In the genomic region with DNA sequence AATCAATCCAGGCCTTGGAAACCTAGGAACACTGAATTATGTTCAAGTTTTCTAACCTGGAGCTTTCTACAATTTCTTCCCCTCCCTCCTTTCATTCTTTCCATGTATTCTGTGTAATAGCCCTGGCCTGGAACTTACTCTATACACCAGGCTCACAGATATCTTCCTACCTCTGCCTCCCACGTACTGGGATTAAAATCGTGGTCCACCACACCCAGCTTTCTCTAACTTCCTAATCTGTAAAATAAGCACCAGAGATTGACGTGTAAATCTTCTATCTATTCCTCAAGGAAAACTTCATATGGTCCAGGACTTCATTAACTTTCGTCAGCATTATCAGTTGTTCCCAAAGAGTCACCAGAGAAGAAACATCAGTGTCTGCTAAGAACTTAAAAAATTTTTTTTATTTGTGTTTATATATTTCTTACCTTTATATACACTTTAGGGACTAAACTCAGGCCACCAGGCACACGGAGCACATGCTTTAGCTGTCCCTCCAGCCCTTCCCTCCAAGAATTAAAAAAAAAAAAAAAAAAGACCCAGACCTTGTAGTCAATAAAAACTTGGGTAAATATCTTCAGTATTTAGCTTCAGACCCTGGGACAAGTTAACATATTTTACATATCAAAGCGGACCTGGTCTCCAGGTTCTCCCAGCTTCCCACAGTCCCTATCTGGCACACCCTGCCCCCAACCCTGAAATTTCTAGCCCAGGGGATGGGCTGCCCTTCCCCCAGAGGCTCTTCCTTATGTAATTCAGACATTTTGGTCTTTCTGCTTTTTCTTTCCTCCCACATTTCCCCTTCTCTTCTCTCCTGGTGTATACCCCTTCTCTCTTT, we compare ENCODE assay signal across 8 mouse cellular contexts. TPM values are rescaled to one million over a fixed set of nuclear protein-coding genes. Genes with fewer than 3 reads are reported as not detected.
DNase-seq lines count a peak whose midpoint lies in the region; ATAC-seq and TF ChIP-seq lines count a peak whose summit lies in the region.

No protein-coding gene starts in this region.

- H3K36me3 ChIP-seq in hindbrain, embryonic 15.5 days: no peaks in the 10 kb centered on the region
- no peaks in the 10 kb centered on the region for H3K36me3 ChIP-seq in midbrain, embryonic 15.5 days (replicated peaks)

- no peak for DNase-seq in lung, adult 2 months
- no peak for DNase-seq in lung, postnatal 4 days
- DNase-seq in natural killer cell, adult 2 months (ENCODE audit: low spot score in 2 of 2): no peak
- DNase-seq in spleen, adult 18-20 months: no peak
- DNase-seq in left cerebral cortex, postnatal 36 days (ENCODE audit: low spot score in 2 of 2): no peak

- H3K27me3 ChIP-seq in hindbrain, embryonic 15.5 days: no peaks in the 10 kb centered on the region
- no peaks in the 10 kb centered on the region for H3K27me3 ChIP-seq in midbrain, embryonic 15.5 days (replicated peaks)

- no peak for ATAC-seq in hindbrain, embryonic 15.5 days (ENCODE audit: low FRiP score, low read depth)
- ATAC-seq in midbrain, embryonic 15.5 days (replicated peaks): no peak

- 0 out of 2 replicates have a peak overlapping the region, but pooled peaks have one; percentile 9 for H3K27ac ChIP-seq in cortical plate, adult 2 months (ENCODE audit: insufficient read depth, low read length)
- H3K27ac ChIP-seq in hindbrain, embryonic 15.5 days (replicated peaks): peak overlapping the region; percentile 80
- peak overlapping the region; percentile 81 for H3K27ac ChIP-seq in midbrain, embryonic 15.5 days

- TF ChIP-seq CTCF in lung, adult 2 months (IDR thresholded peaks at IDR 0.05; ENCODE audit: insufficient read depth, low read length): no peak
- no peak for TF ChIP-seq CTCF in cortical plate, adult 2 months (IDR thresholded peaks at IDR 0.05; ENCODE audit: extremely low read depth, insufficient read depth, low read length)

- H3K4me3 ChIP-seq in lung, adult 2 months (replicated peaks; ENCODE audit: extremely low read depth, low read depth, low read length): peak overlapping the region; percentile 73
- H3K4me3 ChIP-seq in cortical plate, adult 2 months (ENCODE audit: insufficient read depth, low read length): peak overlapping the region; percentile 50; the same call in 1 of the 2 replicates
- peak overlapping the region; percentile 53 for H3K4me3 ChIP-seq in hindbrain, embryonic 15.5 days
- H3K4me3 ChIP-seq in midbrain, embryonic 15.5 days: peak overlapping the region; percentile 48

- 21% methylated on average over 6 of the region's 6 CpGs for WGBS in lung, adult 2 months
- WGBS in hindbrain, embryonic 15.5 days: 8% methylated on average over 6 of the region's 6 CpGs
- WGBS in midbrain, embryonic 15.5 days: 5% methylated on average over 6 of the region's 6 CpGs

- peaks cover 2% of the 10 kb centered on the region; the same call in 1 of the 2 replicates for H3K4me1 ChIP-seq in lung, adult 2 months (ENCODE audit: control insufficient read depth, insufficient read depth, low read length)
- no peaks in the 10 kb centered on the region; the same call in 1 of the 2 replicates for H3K4me1 ChIP-seq in cortical plate, adult 2 months (ENCODE audit: control insufficient read depth, insufficient read depth, low read length)
- H3K4me1 ChIP-seq in hindbrain, embryonic 15.5 days (replicated peaks): peaks cover 38% of the 10 kb centered on the region
- peaks cover 42% of the 10 kb centered on the region for H3K4me1 ChIP-seq in midbrain, embryonic 15.5 days

- peak overlapping the region; percentile 81 for H3K4me2 ChIP-seq in hindbrain, embryonic 15.5 days
- H3K4me2 ChIP-seq in midbrain, embryonic 15.5 days: peak overlapping the region; percentile 85

- no peak for TF ChIP-seq POLR2A in lung, adult 2 months (IDR thresholded peaks at IDR 0.05; ENCODE audit: borderline replicate concordance, extremely low read depth, low read depth, low read length)
- TF ChIP-seq POLR2A in cortical plate, adult 2 months (IDR thresholded peaks at IDR 0.05; ENCODE audit: extremely low read depth, insufficient read depth, low read length): no peak

- H3K9ac ChIP-seq in hindbrain, embryonic 15.5 days: peak overlapping the region; percentile 48
- peak overlapping the region; percentile 53 for H3K9ac ChIP-seq in midbrain, embryonic 15.5 days

- no peaks in the 10 kb centered on the region for H3K9me3 ChIP-seq in hindbrain, embryonic 15.5 days
- H3K9me3 ChIP-seq in midbrain, embryonic 15.5 days: no peaks in the 10 kb centered on the region

- intact Hi-C loops in left cerebral cortex, postnatal 36 days (cut with DNase I): loop anchor here (5.0 kb wide), 2 partner anchors 50 to 160 kb away; partner anchors contain the start of genes Hist1h2af and Hist1h4h

RNA-seq across cellular contexts. Expression of gene Hist1h4d, which starts 1.0 kb away (rescaled TPM):
- polyA plus RNA-seq in lung, adult 2 months (2012; rRNA removed): 9.0 and 9.5 TPM in 2 replicates
- 4.4 and 8.9 TPM in 2 replicates for polyA plus RNA-seq in cortical plate, adult 2 months (2012; rRNA removed)
- 35.1 and 51.2 TPM in 2 replicates for polyA plus RNA-seq in hindbrain, embryonic 15.5 days (2015; fragmentation: Nextera tagmentation; extraction: Ambion mirVana)
- polyA plus RNA-seq in midbrain, embryonic 15.5 days (2015; fragmentation: Nextera tagmentation; extraction: Ambion mirVana): 34.2 and 34.9 TPM in 2 replicates
- total RNA-seq in left cerebral cortex, postnatal 36 days (2021): 100 to 1,000 TPM; 160 to 166 TPM

RNA-seq across cellular contexts. Expression of gene Hist1h3d, which starts 6.9 kb away (rescaled TPM):
- polyA plus RNA-seq in lung, adult 2 months (2012; rRNA removed): 2.6 and 4.5 TPM in 2 replicates
- polyA plus RNA-seq in cortical plate, adult 2 months (2012; rRNA removed): 2.6 and 3.0 TPM in 2 replicates
- 1.2 and 2.0 TPM in 2 replicates for polyA plus RNA-seq in hindbrain, embryonic 15.5 days (2015; fragmentation: Nextera tagmentation; extraction: Ambion mirVana)
- polyA plus RNA-seq in midbrain, embryonic 15.5 days (2015; fragmentation: Nextera tagmentation; extraction: Ambion mirVana): 0.82 and 1.2 TPM in 2 replicates
- 10 to 100 TPM in 1 of 2 experiments, 1 to 10 TPM in 1; 7.7 to 10.8 TPM for total RNA-seq in left cerebral cortex, postnatal 36 days (2021)

RNA-seq across cellular contexts. Expression of gene Hist1h2ad, which starts 8.3 kb away (rescaled TPM):
- 1.2 and 2.0 TPM in 2 replicates for polyA plus RNA-seq in lung, adult 2 months (2012; rRNA removed)
- polyA plus RNA-seq in cortical plate, adult 2 months (2012; rRNA removed): 0.32 and 0.92 TPM in 2 replicates
- not detected in 2 replicates for polyA plus RNA-seq in hindbrain, embryonic 15.5 days (2015; fragmentation: Nextera tagmentation; extraction: Ambion mirVana)
- polyA plus RNA-seq in midbrain, embryonic 15.5 days (2015; fragmentation: Nextera tagmentation; extraction: Ambion mirVana): 1.6 TPM in 1 of 2 replicates, not detected in the other
- total RNA-seq in left cerebral cortex, postnatal 36 days (2021): 1 to 10 TPM; 3.1 to 8.2 TPM

RNA-seq across cellular contexts. Expression of gene Hist1h2bf, which starts 8.4 kb away (rescaled TPM):
- 2.7 and 3.4 TPM in 2 replicates for polyA plus RNA-seq in lung, adult 2 months (2012; rRNA removed)
- 0.67 TPM in 1 of 2 replicates, not detected in the other for polyA plus RNA-seq in cortical plate, adult 2 months (2012; rRNA removed)
- 0.76 and 2.0 TPM in 2 replicates for polyA plus RNA-seq in hindbrain, embryonic 15.5 days (2015; fragmentation: Nextera tagmentation; extraction: Ambion mirVana)
- 1.3 and 1.5 TPM in 2 replicates for polyA plus RNA-seq in midbrain, embryonic 15.5 days (2015; fragmentation: Nextera tagmentation; extraction: Ambion mirVana)
- 10 to 100 TPM; 20.6 to 28.9 TPM for total RNA-seq in left cerebral cortex, postnatal 36 days (2021)

RNA-seq across cellular contexts. Expression of gene Hist1h2bg, which starts 11.2 kb away (rescaled TPM):
- 9.8 and 22.7 TPM in 2 replicates for polyA plus RNA-seq in lung, adult 2 months (2012; rRNA removed)
- 7.8 and 11.4 TPM in 2 replicates for polyA plus RNA-seq in cortical plate, adult 2 months (2012; rRNA removed)
- polyA plus RNA-seq in hindbrain, embryonic 15.5 days (2015; fragmentation: Nextera tagmentation; extraction: Ambion mirVana): 2.5 and 3.1 TPM in 2 replicates
- 2.6 and 4.0 TPM in 2 replicates for polyA plus RNA-seq in midbrain, embryonic 15.5 days (2015; fragmentation: Nextera tagmentation; extraction: Ambion mirVana)
- 10 to 100 TPM; 86.3 to 99.7 TPM for total RNA-seq in left cerebral cortex, postnatal 36 days (2021)

Comparison
In these comparisons a context has a peak if more than half of its experiments do, and no peak if none do; other contexts are left out.
1. H3K27ac ChIP-seq: peak in every context shown above with its lines; median percentile 81 in midbrain, embryonic 15.5 days; 80 in hindbrain, embryonic 15.5 days; 9 in cortical plate, adult 2 months.